Mouse (Mus musculus) midbrain, postnatal 0 days (tissue): ENCODE measurements at regions not wholly inside any gene's neighbourhood (a gene's known extent, or its start where the extent isn't known, plus 50 kb on each side); places are given as distances from the start of the nearest gene placed in this dataset.

Source experiments
- ATAC-seq: fragments of 200-750 bp; cut with Nextera tagmentation; 2 replicates; pipeline ENCODE4 v1.8.0; 2017; ENCODE audit warnings: moderate number of reproducible peaks, mild to moderate bottlenecking, moderate TSS enrichment, moderate library complexity; ENCODE audit not compliant: low FRiP score
- DNase-seq: peaks from one replicate; pipeline ENCODE4 v3.0.0-alpha.2; 2015; ENCODE audit warnings: low spot score
- H3K27ac ChIP-seq: fragments of 300-500 bp; sonication (generic); 2 replicates; pipeline ENCODE4 v1.5.1; 2014; ENCODE audit warnings: low read depth, mild to moderate bottlenecking, low read length, mixed read lengths
- H3K27me3 ChIP-seq: fragments of 300-500 bp; sonication (generic); 2 replicates; pipeline ENCODE4 v1.6.1; 2014; ENCODE audit warnings: low read length, control low read depth, mixed read lengths; ENCODE audit not compliant: insufficient read depth
- H3K36me3 ChIP-seq: fragments of 300-500 bp; sonication (generic); 2 replicates; pipeline ENCODE4 v1.6.1; 2014; ENCODE audit warnings: low read length, control low read depth, mixed read lengths; ENCODE audit not compliant: insufficient read depth
- H3K4me1 ChIP-seq: fragments of 300-500 bp; sonication (generic); 2 replicates; pipeline ENCODE4 v1.6.1; 2014; ENCODE audit warnings: mild to moderate bottlenecking, control low read depth, antibody characterized with exemption, low read length, mixed read lengths; ENCODE audit not compliant: insufficient read depth
- H3K4me2 ChIP-seq: fragments of 300-500 bp; sonication (generic); 2 replicates; pipeline ENCODE4 v1.6.1; 2014; ENCODE audit warnings: low read depth, mild to moderate bottlenecking, low read length, mixed read lengths; ENCODE audit not compliant: poor library complexity, severe bottlenecking
- H3K4me3 ChIP-seq: fragments of 300-500 bp; sonication (generic); 2 replicates; pipeline ENCODE4 v1.5.1; 2014; ENCODE audit warnings: low read depth, mild to moderate bottlenecking, low read length, moderate library complexity
- H3K9ac ChIP-seq: fragments of 300-500 bp; sonication (generic); replicated peaks from 2 replicates; pipeline ENCODE4 v1.6.1; 2014; ENCODE audit warnings: mild to moderate bottlenecking, low read length, moderate library complexity, mixed read lengths; ENCODE audit not compliant: poor library complexity, severe bottlenecking
- H3K9me3 ChIP-seq: fragments of 300-500 bp; sonication (generic); 2 replicates; pipeline ENCODE4 v1.6.1; 2016; ENCODE audit warnings: low read length, control low read depth
- CTCF ChIP-seq: IDR thresholded peaks from 2 replicates; pipeline ENCODE4 v1.5.1; 2016; ENCODE audit warnings: antibody characterized with exemption, mild to moderate bottlenecking
- WGBS: fragments of 180-500 bp; shearing (Covaris S2); extraction: QIAGEN DNeasy Blood & Tissue Kit; methylation state at CpG from one replicate; pipeline ENCODE4 v1.1.7; 2014; 5-methylcytosine and 5-hydroxymethylcytosine counted together

GRCm38 (mm10) chr9:95322893-95323292, 83.6 kb downstream of the Chst2 start:
- Histone ChIP-seq H3K4me1 (no peaks in the 10 kb centered on the region), H3K27me3 (no peaks in the 10 kb centered on the region), H3K27ac (no peak overlapping the region), H3K9me3 (no peaks in the 10 kb centered on the region), H3K4me3 (no peak overlapping the region), H3K9ac (no peak overlapping the region), H3K36me3 (no peaks in the 10 kb centered on the region), H3K4me2 (no peak overlapping the region)
- WGBS = 28% methylated on average over 5 of the region's 5 CpGs
- ATAC-seq = no peak
- DNase-seq = peak; percentile 11
- TF ChIP-seq CTCF = no peak

DNA sequence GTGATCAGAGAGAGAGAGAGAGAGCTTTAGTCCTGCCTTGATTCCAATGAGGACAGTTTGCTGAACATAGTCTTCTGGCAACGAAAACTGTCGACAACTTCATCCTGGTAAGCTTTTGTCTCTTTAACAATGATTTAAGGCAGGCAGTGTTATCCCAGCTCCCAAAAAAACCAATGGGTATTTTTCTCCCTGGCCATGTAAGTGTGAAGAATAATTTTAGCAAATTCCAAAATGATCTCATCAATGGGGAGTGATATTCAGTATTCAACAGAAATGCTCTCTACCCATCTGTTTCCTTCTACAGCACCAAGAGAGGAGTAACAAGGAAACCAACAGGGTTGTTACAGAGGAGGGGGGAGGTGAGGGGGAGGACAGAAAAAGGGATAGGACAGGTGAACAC, 84.5 kb downstream of the Chst2 start:
- Histone ChIP-seq H3K27ac (no peak overlapping the region), H3K27me3 (no peaks in the 10 kb centered on the region), H3K9ac (no peak overlapping the region), H3K4me3 (no peak overlapping the region), H3K36me3 (no peaks in the 10 kb centered on the region), H3K9me3 (no peaks in the 10 kb centered on the region), H3K4me1 (no peaks in the 10 kb centered on the region), H3K4me2 (no peak overlapping the region)
- DNase-seq = no peak
- TF ChIP-seq CTCF = no peak
- no peak for ATAC-seq
- WGBS = 55% methylated on average over 2 of the region's 2 CpGs

DNA sequence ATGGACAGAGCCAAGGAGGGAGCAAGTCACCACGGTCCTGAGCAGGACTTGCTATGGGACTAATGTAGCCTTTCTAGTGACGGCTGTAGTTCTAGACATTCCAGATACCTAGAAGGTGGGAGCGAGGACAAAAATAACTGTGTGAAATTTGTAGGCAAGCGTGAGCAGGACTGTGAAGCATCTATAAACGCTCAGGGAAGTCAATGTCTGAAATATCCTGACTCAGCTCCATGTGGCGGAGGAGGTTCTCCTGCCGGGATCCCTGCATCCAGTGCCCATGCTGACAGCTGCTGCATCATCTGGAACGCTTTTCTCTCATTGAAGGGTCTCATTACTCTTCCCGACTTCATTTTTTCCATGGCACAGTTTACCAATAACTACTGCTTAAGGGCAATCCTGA, 87.6 kb downstream of the Chst2 start:
- no peaks in the 10 kb centered on the region for H3K36me3 ChIP-seq
- no peak overlapping the region for H3K4me3 ChIP-seq
- H3K27me3 ChIP-seq = no peaks in the 10 kb centered on the region
- DNase-seq = no peak
- H3K4me2 ChIP-seq = no peak overlapping the region
- 96% methylated on average over 9 of the region's 9 CpGs for WGBS
- H3K27ac ChIP-seq = no peak overlapping the region
- ATAC-seq = no peak
- no peak overlapping the region for H3K9ac ChIP-seq
- H3K9me3 ChIP-seq = no peaks in the 10 kb centered on the region
- no peaks in the 10 kb centered on the region for H3K4me1 ChIP-seq
- no peak for TF ChIP-seq CTCF

DNA sequence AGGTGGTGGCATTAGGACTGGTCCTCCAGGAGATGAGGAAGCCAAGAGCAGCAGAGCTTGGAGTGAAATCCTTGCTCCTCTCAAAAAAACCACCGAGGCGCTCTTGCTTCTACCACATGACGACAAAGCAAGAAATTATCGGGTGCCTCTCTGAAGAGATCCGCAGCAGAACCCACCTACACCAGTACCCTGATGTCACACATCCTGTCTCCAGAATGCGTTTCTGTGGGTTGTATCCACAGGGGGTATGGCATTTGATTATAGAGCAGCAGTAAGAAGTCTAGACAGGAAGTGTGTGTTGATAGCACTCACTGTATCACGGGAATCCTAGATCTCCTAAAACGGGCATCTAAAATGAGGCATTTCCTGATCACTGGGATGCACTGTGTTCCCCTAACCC, 89.8 kb downstream of the Chst2 start:
- ATAC-seq (no peak), DNase-seq (no peak)
- Histone ChIP-seq H3K27me3 (no peaks in the 10 kb centered on the region), H3K4me3 (no peak overlapping the region), H3K9me3 (no peaks in the 10 kb centered on the region), H3K36me3 (no peaks in the 10 kb centered on the region), H3K4me2 (no peak overlapping the region), H3K9ac (no peak overlapping the region), H3K4me1 (no peaks in the 10 kb centered on the region), H3K27ac (no peak overlapping the region)
- no peak for TF ChIP-seq CTCF
- WGBS = 87% methylated on average over 8 of the region's 8 CpGs

GRCm38 (mm10) chr9:95315080-95315479, 91.4 kb downstream of the Chst2 start:
- ATAC-seq = no peak
- H3K4me1 ChIP-seq = no peaks in the 10 kb centered on the region
- H3K27me3 ChIP-seq = no peaks in the 10 kb centered on the region
- no peaks in the 10 kb centered on the region for H3K9me3 ChIP-seq
- no peak overlapping the region for H3K27ac ChIP-seq
- WGBS = 69% methylated on average over 4 of the region's 4 CpGs
- no peak overlapping the region for H3K9ac ChIP-seq
- H3K4me3 ChIP-seq = no peak overlapping the region
- no peak for TF ChIP-seq CTCF
- H3K4me2 ChIP-seq = no peak overlapping the region
- no peak for DNase-seq
- no peaks in the 10 kb centered on the region for H3K36me3 ChIP-seq

- no peak overlapping the region for H3K27ac ChIP-seq
- H3K27me3 ChIP-seq = no peaks in the 10 kb centered on the region
- 91% methylated on average over 3 of the region's 3 CpGs for WGBS
- ATAC-seq = no peak
- no peaks in the 10 kb centered on the region for H3K4me1 ChIP-seq
- no peaks in the 10 kb centered on the region for H3K9me3 ChIP-seq
- DNase-seq = no peak
- no peak for TF ChIP-seq CTCF
- no peak overlapping the region for H3K4me3 ChIP-seq
- H3K9ac ChIP-seq = no peak overlapping the region
- H3K36me3 ChIP-seq = no peaks in the 10 kb centered on the region
- H3K4me2 ChIP-seq = no peak overlapping the region
Measured at GRCm38 (mm10) chr9:95311671-95312070, 94.9 kb downstream of the Chst2 start.

GRCm38 (mm10) chr9:95289008-95289407, 117.5 kb downstream of the Chst2 start:
- no peak for ATAC-seq
- Histone ChIP-seq H3K9ac (no peak overlapping the region), H3K4me2 (no peak overlapping the region), H3K9me3 (no peaks in the 10 kb centered on the region), H3K27ac (no peak overlapping the region), H3K4me1 (no peaks in the 10 kb centered on the region), H3K36me3 (no peaks in the 10 kb centered on the region), H3K4me3 (no peak overlapping the region), H3K27me3 (no peaks in the 10 kb centered on the region)
- no peak for TF ChIP-seq CTCF
- DNase-seq = no peak
